Mouse (Mus musculus): Measurements from ENCODE around the gene Ankfy1. TPM values are rescaled to one million over a fixed set of nuclear protein-coding genes. Genes with fewer than 3 reads are reported as not detected.

Gene Ankfy1
- polyA plus RNA-seq, 1 experiment from 2014 or later = 7.9 TPM

- H3K36me3 ChIP-seq (ENCODE audit: insufficient read depth, low read length) = no peaks in the 10 kb centered on the region
- ATAC-seq (no peak), DNase-seq (ENCODE audit: low spot score) (no peak)
- H3K4me3 ChIP-seq (ENCODE audit: low read depth, low read length) = no peak overlapping the region
- H3K27ac ChIP-seq (ENCODE audit: low read length) = no peak overlapping the region
- no peak overlapping the region for H3K9ac ChIP-seq (replicated peaks; ENCODE audit: low read depth)
- peaks cover 4% of the 10 kb centered on the region; the same call in 1 of the 2 replicates for H3K4me1 ChIP-seq (ENCODE audit: insufficient read depth, low read depth, low read length)
- no peaks in the 10 kb centered on the region for H3K9me3 ChIP-seq (ENCODE audit: low read length)
- TF ChIP-seq EP300 (IDR thresholded peaks at IDR 0.05) (no peak), CTCF (IDR thresholded peaks at IDR 0.05) (no peak)
- no peaks in the 10 kb centered on the region for H3K27me3 ChIP-seq (replicated peaks; ENCODE audit: insufficient read depth, low read length)
- H3K4me2 ChIP-seq (replicated peaks; ENCODE audit: low read depth, low read length) = no peak overlapping the region
Measured at GRCm38 (mm10) chr11:72792033-72792432, 102.2 kb downstream of the Ankfy1 start.

GRCm38 (mm10) chr11:72795149-72795454 is 105.3 kb downstream of the Ankfy1 start:
- TF ChIP-seq EP300 (IDR thresholded peaks at IDR 0.05) = no peak
- no peak for TF ChIP-seq CTCF (IDR thresholded peaks at IDR 0.05)
- Histone ChIP-seq H3K27ac (ENCODE audit: low read length) (peak overlapping the region; percentile 88), H3K27me3 (replicated peaks; ENCODE audit: insufficient read depth, low read length) (no peaks in the 10 kb centered on the region), H3K4me3 (ENCODE audit: low read depth, low read length) (peak overlapping the region; percentile 86), H3K9ac (replicated peaks; ENCODE audit: low read depth) (peak overlapping the region; percentile 87), H3K36me3 (ENCODE audit: insufficient read depth, low read length) (no peaks in the 10 kb centered on the region), H3K4me2 (replicated peaks; ENCODE audit: low read depth, low read length) (peak overlapping the region; percentile 77), H3K4me1 (ENCODE audit: insufficient read depth, low read depth, low read length) (peaks cover 10% of the 10 kb centered on the region; the same call in 1 of the 2 replicates), H3K9me3 (ENCODE audit: low read length) (no peaks in the 10 kb centered on the region)
- WGBS = 12% methylated on average over 14 of the region's 14 CpGs
- peak; percentile 27 for ATAC-seq
- no peak for DNase-seq (ENCODE audit: low spot score)

GRCm38 (mm10) chr11:72795455-72796295 is 105.9 kb downstream of the Ankfy1 start, which contains the start of the genes Cyb5d2 and Zzef1:
Cyb5d2 (minus strand) TSS chr11:72796142.
Zzef1 (plus strand) TSS chr11:72796226.
- H3K4me2 ChIP-seq (replicated peaks; ENCODE audit: low read depth, low read length) = peak within 1 kb of the TSS; percentile 77
- ATAC-seq (peak; percentile 97), DNase-seq (ENCODE audit: low spot score) (peak; percentile 99)
- peak within 1 kb of the TSS; percentile 87 for H3K9ac ChIP-seq (replicated peaks; ENCODE audit: low read depth)
- peak within 1 kb of the TSS; percentile 86 for H3K4me3 ChIP-seq (ENCODE audit: low read depth, low read length)
- no peaks in the 10 kb centered on the region for H3K27me3 ChIP-seq (replicated peaks; ENCODE audit: insufficient read depth, low read length)
- whole genome bisulfite sequencing = under 1% methylated on average over 68 of the region's 69 CpGs
- no peaks in the 10 kb centered on the region for H3K9me3 ChIP-seq (ENCODE audit: low read length)
- peak within 1 kb of the TSS; percentile 88 for H3K27ac ChIP-seq (ENCODE audit: low read length)
- H3K4me1 ChIP-seq (ENCODE audit: insufficient read depth, low read depth, low read length) = peaks cover 10% of the 10 kb centered on the region; the same call in 1 of the 2 replicates
- H3K36me3 ChIP-seq (ENCODE audit: insufficient read depth, low read length) = no peaks in the 10 kb centered on the region
- TF ChIP-seq EP300 (IDR thresholded peaks at IDR 0.05) (no peak; the same call in 1 of the 2 replicates), CTCF (IDR thresholded peaks at IDR 0.05) (no peak)

- Histone ChIP-seq H3K4me2 (replicated peaks; ENCODE audit: low read depth, low read length) (peak overlapping the region; percentile 76), H3K4me3 (ENCODE audit: low read depth, low read length) (peak overlapping the region; percentile 86), H3K4me1 (ENCODE audit: insufficient read depth, low read depth, low read length) (peaks cover 10% of the 10 kb centered on the region; the same call in 1 of the 2 replicates), H3K27ac (ENCODE audit: low read length) (peak overlapping the region; percentile 88), H3K27me3 (replicated peaks; ENCODE audit: insufficient read depth, low read length) (no peaks in the 10 kb centered on the region), H3K9me3 (ENCODE audit: low read length) (no peaks in the 10 kb centered on the region), H3K36me3 (ENCODE audit: insufficient read depth, low read length) (no peaks in the 10 kb centered on the region), H3K9ac (replicated peaks; ENCODE audit: low read depth) (peak overlapping the region; percentile 87)
- 2% methylated on average over 33 of the region's 42 CpGs for WGBS
- DNase-seq (ENCODE audit: low spot score) (peak; percentile 32), ATAC-seq (peak; percentile 49)
- TF ChIP-seq CTCF (IDR thresholded peaks at IDR 0.05) (no peak), EP300 (IDR thresholded peaks at IDR 0.05) (no peak)
Measured at GRCm38 (mm10) chr11:72796296-72796687, 106.5 kb downstream of the Ankfy1 start.

GRCm38 (mm10) chr11:72796773-72797338 is 107.0 kb downstream of the Ankfy1 start:
- H3K9me3 ChIP-seq (ENCODE audit: low read length) = no peaks in the 10 kb centered on the region
- DNase-seq (ENCODE audit: low spot score) (no peak), ATAC-seq (no peak)
- TF ChIP-seq CTCF (IDR thresholded peaks at IDR 0.05) = no peak
- TF ChIP-seq EP300 (IDR thresholded peaks at IDR 0.05) = no peak
- H3K27me3 ChIP-seq (replicated peaks; ENCODE audit: insufficient read depth, low read length) = no peaks in the 10 kb centered on the region
- WGBS = 13% methylated on average over 10 of the region's 10 CpGs
- H3K36me3 ChIP-seq (ENCODE audit: insufficient read depth, low read length) = no peaks in the 10 kb centered on the region
- H3K4me3 ChIP-seq (ENCODE audit: low read depth, low read length) = peak overlapping the region; percentile 86
- H3K4me2 ChIP-seq (replicated peaks; ENCODE audit: low read depth, low read length) = peak overlapping the region; percentile 76
- peaks cover 10% of the 10 kb centered on the region; the same call in 1 of the 2 replicates for H3K4me1 ChIP-seq (ENCODE audit: insufficient read depth, low read depth, low read length)
- peak overlapping the region; percentile 88; the same call in 1 of the 2 replicates for H3K27ac ChIP-seq (ENCODE audit: low read length)
- H3K9ac ChIP-seq (replicated peaks; ENCODE audit: low read depth) = peak overlapping the region; percentile 87

- Histone ChIP-seq H3K4me1 (ENCODE audit: insufficient read depth, low read depth, low read length) (peaks cover 10% of the 10 kb centered on the region; the same call in 1 of the 2 replicates), H3K4me2 (replicated peaks; ENCODE audit: low read depth, low read length) (no peak overlapping the region), H3K27me3 (replicated peaks; ENCODE audit: insufficient read depth, low read length) (no peaks in the 10 kb centered on the region), H3K9ac (replicated peaks; ENCODE audit: low read depth) (no peak overlapping the region), H3K9me3 (ENCODE audit: low read length) (no peaks in the 10 kb centered on the region), H3K27ac (ENCODE audit: low read length) (no peak overlapping the region), H3K36me3 (ENCODE audit: insufficient read depth, low read length) (no peaks in the 10 kb centered on the region), H3K4me3 (ENCODE audit: low read depth, low read length) (no peak overlapping the region)
- no peak for TF ChIP-seq CTCF (IDR thresholded peaks at IDR 0.05)
- TF ChIP-seq EP300 (IDR thresholded peaks at IDR 0.05) = no peak
- DNase-seq (ENCODE audit: low spot score) (no peak), ATAC-seq (no peak)
Measured at GRCm38 (mm10) chr11:72798112-72798511, 108.3 kb downstream of the Ankfy1 start.
